Mouse (Mus musculus): Measurements from ENCODE around the gene Kmt5a. TPM values are rescaled to one million over a fixed set of nuclear protein-coding genes. Genes with fewer than 3 reads are reported as not detected.
"Not testable (repeated sequence)": the region's sequence is repeated elsewhere in the genome, so short reads cannot be mapped to it uniquely, and the experiment has no call there.

Kmt5a gene
- total RNA-seq, 2 experiments from 2014 or later = 60.9 to 74.6 TPM

DNA sequence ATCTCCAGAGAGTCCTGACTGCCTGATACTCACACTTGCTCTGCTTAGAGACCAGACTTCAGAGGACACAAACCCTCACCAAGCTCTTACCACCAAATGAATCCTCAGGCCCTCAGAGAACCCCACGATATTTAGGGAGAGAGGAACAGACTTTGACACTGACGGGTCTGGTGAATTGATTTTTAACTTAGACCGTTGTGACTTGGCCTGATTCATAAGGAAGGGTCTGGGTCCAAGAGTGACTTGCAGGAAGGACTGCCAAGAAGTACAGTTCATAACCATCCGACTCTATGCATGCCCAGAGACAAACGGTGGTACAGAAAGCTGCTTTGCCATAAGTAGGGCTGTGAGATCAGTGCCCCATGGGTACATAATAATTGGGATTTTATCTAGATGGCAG, 45.9 kb downstream of the Kmt5a start:
- no peak overlapping the region for H3K4me3 ChIP-seq
- no peak for DNase-seq (ENCODE audit: extremely low spot score in 1 of 2, low spot score in 2 of 2)
- no peak overlapping the region for H3K27ac ChIP-seq
- TF ChIP-seq CTCF (IDR thresholded peaks at IDR 0.05) = no peak
- intact Hi-C loops (cut with DNase I) = no loop called here

DNA sequence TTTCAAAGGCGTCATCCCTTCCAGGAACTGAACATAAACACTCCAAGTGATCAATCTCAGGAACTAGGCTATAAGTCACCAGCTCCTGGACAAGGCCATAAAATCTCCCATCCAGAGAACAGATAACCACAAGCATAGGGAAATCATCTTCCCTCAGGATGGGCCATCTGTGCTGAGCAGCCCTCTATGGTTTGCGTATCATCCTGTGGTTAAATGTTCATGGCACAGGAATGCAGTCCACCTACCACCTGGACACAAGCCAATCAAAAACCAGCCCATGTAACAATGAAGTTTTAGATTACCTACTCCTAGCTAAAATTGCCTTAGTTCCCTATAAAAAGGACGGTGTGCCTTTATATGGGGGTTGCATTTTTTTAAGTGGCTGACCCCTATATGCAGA, 49.2 kb downstream of the Kmt5a start:
- Histone ChIP-seq H3K27ac (no peak overlapping the region), H3K4me3 (no peak overlapping the region)
- intact Hi-C loops (cut with DNase I) = no loop called here
- no peak for DNase-seq (ENCODE audit: extremely low spot score in 1 of 2, low spot score in 2 of 2)
- no peak for TF ChIP-seq CTCF (IDR thresholded peaks at IDR 0.05)

DNA sequence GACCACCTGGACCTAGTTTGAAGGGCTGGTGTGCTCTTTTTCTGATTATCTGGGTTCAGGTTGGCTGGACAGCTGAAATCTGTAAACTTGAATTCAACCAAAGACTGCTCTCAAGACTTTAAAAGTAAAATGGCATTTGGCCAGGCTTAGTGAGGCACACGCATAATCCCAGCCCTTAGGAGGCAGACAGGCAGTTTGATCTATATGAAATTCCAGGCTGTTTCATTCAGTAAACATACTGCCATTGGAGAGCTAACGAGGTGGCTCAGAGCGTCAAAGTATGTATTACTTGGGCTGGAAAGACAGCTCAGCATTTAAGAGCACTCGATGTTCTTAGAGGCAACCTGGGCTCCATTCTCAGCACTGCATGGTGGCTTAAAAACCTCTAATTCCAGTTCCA, 52.0 kb downstream of the Kmt5a start:
- TF ChIP-seq CTCF (IDR thresholded peaks at IDR 0.05) = no peak
- intact Hi-C loops (cut with DNase I) = no loop called here
- no peak overlapping the region; the same call in 1 of the 2 replicates for H3K27ac ChIP-seq
- no peak overlapping the region for H3K4me3 ChIP-seq
- DNase-seq (ENCODE audit: extremely low spot score in 1 of 2, low spot score in 2 of 2) = no peak

DNA sequence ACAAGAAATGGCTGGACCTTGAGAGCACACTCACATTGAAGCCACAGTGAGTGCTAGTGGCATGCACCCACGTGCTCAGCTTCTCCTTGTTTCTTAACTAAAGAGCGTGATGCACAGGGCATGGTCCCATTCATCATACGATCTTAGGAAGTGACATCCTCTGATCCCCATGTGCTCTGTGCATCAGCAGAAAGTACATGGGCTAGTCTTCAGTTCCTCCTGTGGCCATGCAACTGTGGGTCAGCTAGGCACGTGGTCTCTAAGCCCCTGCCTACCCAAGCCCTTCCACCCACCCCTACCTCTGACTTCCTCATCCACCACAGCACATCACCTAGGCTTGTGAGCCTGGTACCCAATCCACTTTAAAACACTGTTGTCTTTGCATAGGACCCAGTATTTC, 52.9 kb downstream of the Kmt5a start:
- intact Hi-C loops (cut with DNase I) = no loop called here
- Histone ChIP-seq H3K4me3 (no peak overlapping the region), H3K27ac (no peak overlapping the region; the same call in 1 of the 2 replicates)
- TF ChIP-seq CTCF (IDR thresholded peaks at IDR 0.05) = no peak
- DNase-seq (ENCODE audit: extremely low spot score in 1 of 2, low spot score in 2 of 2) = no peak

DNA sequence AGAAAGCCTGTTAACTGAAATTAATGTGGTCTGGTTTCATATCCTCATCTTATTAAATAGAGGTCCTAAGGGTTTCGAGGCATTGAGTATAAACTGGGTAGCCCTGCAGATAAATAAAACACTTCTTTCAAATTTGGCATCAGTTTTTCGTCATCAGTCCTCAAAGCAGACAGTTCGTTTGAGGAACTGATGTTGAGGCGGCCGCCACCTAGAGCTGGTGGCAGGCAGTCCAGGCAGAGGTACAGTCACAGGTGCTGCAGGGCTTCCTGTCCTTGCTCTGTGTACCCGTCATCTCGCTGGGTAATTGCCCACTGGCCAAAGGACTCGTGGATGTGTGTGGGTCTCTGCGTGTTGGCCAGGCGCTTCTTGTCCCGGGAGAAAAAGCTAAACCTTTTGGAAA, 53.7 kb downstream of the Kmt5a start:
- TF ChIP-seq CTCF (IDR thresholded peaks at IDR 0.05) = no peak
- intact Hi-C loops (cut with DNase I) = no loop called here
- H3K27ac ChIP-seq = no peak overlapping the region
- no peak for DNase-seq (ENCODE audit: extremely low spot score in 1 of 2, low spot score in 2 of 2)
- no peak overlapping the region for H3K4me3 ChIP-seq

DNA sequence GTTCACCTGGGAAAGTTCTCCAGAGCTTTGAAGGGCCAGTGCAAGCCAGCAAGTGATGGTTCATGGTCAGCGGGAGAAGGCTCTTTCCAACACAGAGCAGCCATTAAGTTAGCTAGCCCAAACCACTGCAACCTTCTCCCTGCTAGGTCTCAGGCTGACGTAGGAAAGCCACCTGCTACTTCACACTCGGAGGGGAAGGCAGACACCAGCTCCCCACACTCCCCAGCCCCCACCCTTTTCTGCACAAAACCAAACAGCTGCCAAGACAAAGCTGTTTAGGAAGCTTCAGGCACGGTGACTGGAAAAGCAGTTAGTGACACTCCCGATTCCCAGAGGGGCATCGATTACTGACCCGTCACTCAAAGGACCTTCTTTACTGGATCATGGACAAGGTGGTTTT, 55.8 kb downstream of the Kmt5a start:
- peak overlapping the region; percentile 75 for H3K27ac ChIP-seq
- no peak overlapping the region for H3K4me3 ChIP-seq
- no peak for TF ChIP-seq CTCF (IDR thresholded peaks at IDR 0.05)
- no peak for DNase-seq (ENCODE audit: extremely low spot score in 1 of 2, low spot score in 2 of 2)
- intact Hi-C loops (cut with DNase I) = no loop called here

DNA sequence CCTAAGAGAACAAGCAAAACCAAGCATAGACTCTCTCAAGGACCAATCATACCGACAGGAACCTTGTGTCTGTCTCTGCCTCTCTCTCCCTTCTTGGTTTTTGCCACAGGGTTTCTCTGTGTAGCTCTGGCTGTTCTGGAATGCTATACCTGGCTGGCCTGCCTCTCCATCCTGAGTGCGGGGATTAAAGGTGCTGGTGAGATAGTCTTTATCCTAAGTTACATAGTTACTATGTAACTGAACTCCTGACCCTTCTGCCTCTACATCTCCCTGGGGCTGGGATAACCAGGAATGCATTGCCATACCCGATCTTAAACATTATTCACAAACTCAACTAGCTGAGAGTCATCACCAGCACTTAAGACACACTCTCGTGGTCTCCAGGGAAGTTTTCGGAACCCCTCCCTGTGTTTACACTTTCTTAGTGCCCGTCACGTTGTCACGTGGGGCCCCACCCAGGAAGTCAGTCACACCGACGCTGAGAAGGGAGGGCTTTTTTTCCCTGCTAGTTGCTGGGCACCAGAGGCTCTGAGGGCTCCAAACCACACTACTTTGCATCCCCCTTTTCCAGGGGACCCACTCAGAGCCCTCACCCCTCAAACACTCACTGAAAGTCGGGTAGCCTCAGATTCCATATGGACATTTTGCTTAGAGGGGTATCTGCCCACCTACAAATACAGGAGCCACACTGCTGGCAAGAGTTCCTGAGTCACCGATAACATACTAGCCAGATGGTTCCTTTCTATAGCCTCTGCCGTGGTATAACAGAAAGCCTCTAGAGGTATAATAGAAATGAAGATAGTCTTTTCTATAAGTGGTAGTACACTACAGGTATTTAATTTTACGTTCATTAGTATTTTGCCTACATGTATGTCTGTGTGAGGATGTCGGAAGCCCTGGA, 57.1 kb downstream of the Kmt5a start:
- DNase-seq (ENCODE audit: extremely low spot score in 1 of 2, low spot score in 2 of 2) = no peak
- intact Hi-C loops (cut with DNase I) = no loop called here
- Histone ChIP-seq H3K4me3 (no peak overlapping the region), H3K27ac (peak overlapping the region; percentile 86)
- TF ChIP-seq CTCF (IDR thresholded peaks at IDR 0.05) = no peak

DNA sequence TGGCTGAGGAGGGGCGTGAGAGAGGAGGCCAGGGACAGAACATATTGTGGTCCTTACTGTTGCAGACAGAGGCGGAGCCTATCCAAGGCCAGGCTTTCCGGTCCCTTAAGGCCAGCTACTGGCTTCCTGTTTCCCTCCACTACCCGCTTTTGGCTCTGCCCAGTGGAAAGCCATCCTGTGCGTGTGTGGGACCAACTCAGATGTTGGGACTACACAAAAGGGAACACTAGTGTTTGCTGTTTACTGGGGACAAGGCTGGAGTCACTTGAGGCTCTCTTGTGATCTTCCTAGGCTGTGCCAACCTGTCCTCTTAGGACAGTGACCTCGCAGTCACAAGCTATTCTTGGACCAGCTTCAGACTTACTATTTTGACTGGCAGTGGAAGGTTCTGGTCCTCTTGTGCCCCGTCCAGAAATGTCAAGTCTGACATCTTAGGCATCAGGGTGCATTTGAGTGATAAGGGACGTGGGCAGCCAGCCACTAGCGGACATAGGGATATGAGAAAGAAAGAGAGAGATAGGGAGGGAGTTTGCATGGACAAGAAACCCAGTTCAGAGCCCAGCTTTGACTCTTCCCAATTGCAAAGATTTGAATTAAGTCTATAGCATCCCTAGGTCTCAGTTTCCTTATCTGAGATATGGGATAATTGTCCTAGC, 58.6 kb downstream of the Kmt5a start:
- intact Hi-C loops (cut with DNase I) = no loop called here
- peak overlapping the region; percentile 86 for H3K27ac ChIP-seq
- no peak for DNase-seq (ENCODE audit: extremely low spot score in 1 of 2, low spot score in 2 of 2)
- H3K4me3 ChIP-seq = no peak overlapping the region
- TF ChIP-seq CTCF (IDR thresholded peaks at IDR 0.05) = no peak

DNA sequence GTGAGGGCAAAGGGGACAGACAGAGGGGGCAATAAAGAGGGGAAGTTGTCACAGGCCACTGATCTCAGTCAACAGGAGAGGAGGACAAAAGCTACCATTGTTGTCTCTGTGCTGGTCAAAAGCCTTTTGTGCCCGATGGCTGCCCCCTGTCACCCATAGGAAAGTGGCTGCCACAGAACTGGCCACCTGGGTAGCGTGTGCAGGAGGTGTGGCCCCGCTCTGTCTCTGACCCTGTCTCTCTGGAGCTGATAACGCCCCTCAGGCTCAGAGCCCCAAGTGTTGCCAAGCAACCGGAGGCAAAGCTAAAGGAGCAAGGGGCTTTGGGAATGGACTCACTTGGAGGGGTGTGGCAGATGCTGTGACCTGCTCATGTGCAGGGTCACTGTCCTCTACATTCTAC, 59.3 kb downstream of the Kmt5a start:
- TF ChIP-seq CTCF (IDR thresholded peaks at IDR 0.05) = no peak
- intact Hi-C loops (cut with DNase I) = no loop called here
- no peak for DNase-seq (ENCODE audit: extremely low spot score in 1 of 2, low spot score in 2 of 2)
- Histone ChIP-seq H3K27ac (peak overlapping the region; percentile 86), H3K4me3 (no peak overlapping the region)

DNA sequence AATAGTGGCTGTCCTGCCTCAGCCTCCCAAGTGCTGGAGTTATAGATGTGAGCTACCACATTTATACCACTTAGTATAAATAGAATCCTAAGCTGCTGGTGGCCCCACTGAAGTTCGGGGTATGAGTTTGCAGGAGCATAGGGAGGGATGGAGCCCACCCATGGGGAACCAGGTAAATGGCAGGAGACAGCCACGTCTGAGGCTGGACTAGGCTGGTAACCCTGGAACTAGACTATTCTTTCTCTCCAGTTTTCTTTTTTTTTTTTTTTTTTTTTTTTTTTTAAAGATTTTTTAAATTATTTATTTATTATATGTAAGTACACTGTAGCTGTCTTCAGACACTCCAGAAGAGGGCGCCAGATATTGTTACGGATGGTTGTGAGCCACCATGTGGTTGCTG, 60.3 kb downstream of the Kmt5a start:
- peak overlapping the region; percentile 86 for H3K27ac ChIP-seq
- H3K4me3 ChIP-seq; intact Hi-C loops (cut with DNase I); DNase-seq (ENCODE audit: extremely low spot score in 1 of 2, low spot score in 2 of 2): not testable (repeated sequence)

DNA sequence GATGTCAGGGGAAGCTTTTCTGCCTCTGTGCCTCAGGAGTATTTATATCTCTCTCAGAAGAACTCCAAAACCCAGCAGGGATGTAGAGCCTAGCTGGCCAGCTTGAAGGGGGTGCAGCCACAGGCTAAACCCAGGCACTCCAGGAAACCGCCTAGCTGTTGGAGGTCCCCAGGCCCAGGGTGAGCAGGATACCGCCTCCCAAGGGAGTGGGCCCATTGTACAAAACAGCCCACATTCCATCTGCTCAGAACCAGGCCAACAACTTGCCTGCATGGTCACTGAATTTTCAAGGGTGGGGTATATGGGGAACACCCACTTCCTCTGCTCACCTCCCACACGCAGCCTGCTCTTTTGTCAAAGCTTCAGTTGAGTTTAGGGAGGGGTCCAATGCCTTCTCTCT, 60.8 kb downstream of the Kmt5a start:
- intact Hi-C loops (cut with DNase I) = no loop called here
- peak in 1 of 2 experiments; percentile 69 for DNase-seq (ENCODE audit: extremely low spot score in 1 of 2, low spot score in 2 of 2)
- no peak for TF ChIP-seq CTCF (IDR thresholded peaks at IDR 0.05)
- Histone ChIP-seq H3K4me3 (no peak overlapping the region), H3K27ac (peak overlapping the region; percentile 88)

DNA sequence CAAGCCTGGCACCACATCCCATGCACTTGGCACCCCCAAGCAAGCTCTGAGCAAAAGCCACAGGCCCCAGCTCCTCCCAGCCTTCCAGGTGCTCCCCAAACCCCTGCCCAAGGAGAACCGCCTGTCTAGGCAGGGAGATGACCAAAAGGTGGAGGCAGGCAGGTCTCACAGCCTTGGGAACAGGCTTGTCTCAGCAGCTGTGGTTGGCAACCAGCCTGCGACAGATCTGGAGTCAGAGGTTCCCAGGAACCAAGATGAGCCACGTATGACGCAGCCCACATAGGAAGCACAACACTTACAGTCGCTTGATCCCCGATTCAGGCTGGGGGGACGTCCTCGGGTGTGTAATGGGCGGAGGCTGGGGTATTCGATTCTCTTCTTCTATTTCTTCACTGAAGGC, 61.8 kb downstream of the Kmt5a start:
- intact Hi-C loops (cut with DNase I) = no loop called here

More for the DNA sequence above, 61.8 kb downstream of the Kmt5a start:
- peak overlapping the region; percentile 88 for H3K27ac ChIP-seq
- DNase-seq (ENCODE audit: extremely low spot score in 1 of 2, low spot score in 2 of 2) = no peak
- no peak for TF ChIP-seq CTCF (IDR thresholded peaks at IDR 0.05)
- H3K4me3 ChIP-seq = no peak overlapping the region
